In the genomic region with DNA sequence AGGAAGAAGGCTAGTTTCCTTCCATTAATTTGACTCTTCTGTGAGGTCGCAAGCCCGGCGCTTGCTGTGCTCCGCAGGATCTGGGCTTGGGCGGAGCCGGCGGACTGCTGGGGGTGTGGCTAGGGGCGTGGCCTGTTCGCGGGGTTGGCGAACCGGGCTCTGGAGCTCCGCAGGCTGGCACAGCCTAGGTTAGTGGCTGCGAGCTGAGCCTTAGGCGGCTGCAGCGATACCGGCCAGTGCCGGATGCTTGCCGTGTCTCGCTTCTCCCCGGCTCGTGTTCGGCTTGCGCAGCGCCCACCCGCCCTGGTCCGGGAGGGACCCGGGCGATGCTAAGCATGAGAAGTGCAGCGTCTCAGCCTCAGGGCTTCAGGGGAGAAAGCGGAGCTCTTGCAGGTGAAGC, we compare ENCODE assay signal across 8 mouse cellular contexts. TPM values are rescaled to one million over a fixed set of nuclear protein-coding genes. Genes with fewer than 3 reads are reported as not detected.
DNase-seq lines count a peak whose midpoint lies in the region; ATAC-seq and TF ChIP-seq lines count a peak whose summit lies in the region.

Gene Gpc5 (plus strand): TSS at position 135 of the 400 bp plus-strand sequence.

- H3K36me3 ChIP-seq in hindbrain, embryonic 10.5 days = no peaks in the 10 kb centered on the region
- H3K36me3 ChIP-seq in lung, embryonic 16.5 days (ENCODE audit: control insufficient read depth, insufficient read depth, low read length) = no peaks in the 10 kb centered on the region
- no peaks in the 10 kb centered on the region for H3K36me3 ChIP-seq in thymus, adult 2 months (ENCODE audit: control insufficient read depth, insufficient read depth, low read length)

- peak; percentile 80 for DNase-seq in ES-CJ7 (ENCODE audit: low read depth, low spot score)
- peak; percentile 64 for DNase-seq in cerebellum, adult 9-10 months
- peak; percentile 92 for DNase-seq in hindbrain, embryonic 10.5 days (ENCODE audit: low spot score)
- peak; percentile 80 for DNase-seq in layer of hippocampus, adult 9-11 months
- peak; percentile 81 for DNase-seq in ovary, adult 18-20 months (ENCODE audit: low spot score)
- DNase-seq in thymus, adult 2 months = peak; percentile 93

- H3K4me3 ChIP-seq in hindbrain, embryonic 10.5 days = peak within 1 kb of the TSS; percentile 64
- peak within 1 kb of the TSS; percentile 61 for H3K4me3 ChIP-seq in lung, embryonic 16.5 days (ENCODE audit: low read length)
- peak within 1 kb of the TSS; percentile 45 for H3K4me3 ChIP-seq in thymus, adult 2 months (ENCODE audit: control insufficient read depth, insufficient read depth, low read length)

- no peak for TF ChIP-seq POLR2A in thymus, adult 2 months (IDR thresholded peaks at IDR 0.05; ENCODE audit: control insufficient read depth, extremely low read depth, insufficient read depth, low read length, poor library complexity)

- no peaks in the 10 kb centered on the region for H3K9me3 ChIP-seq in hindbrain, embryonic 10.5 days
- H3K9me3 ChIP-seq in lung, embryonic 16.5 days (ENCODE audit: control insufficient read depth, low read length) = no peaks in the 10 kb centered on the region

- TF ChIP-seq CTCF in thymus, adult 2 months (IDR thresholded peaks at IDR 0.05; ENCODE audit: borderline replicate concordance, control insufficient read depth, extremely low read depth, insufficient read depth, low read length, poor library complexity) = no peak

- ATAC-seq in frontal cortex, adult (ENCODE audit: low TSS enrichment) = peak; percentile 97
- ATAC-seq in lung, embryonic 16.5 days (ENCODE audit: low read depth) = peak; percentile 100

- peaks cover 10% of the 10 kb centered on the region for H3K4me1 ChIP-seq in hindbrain, embryonic 10.5 days (replicated peaks)
- H3K4me1 ChIP-seq in lung, embryonic 16.5 days (replicated peaks; ENCODE audit: control insufficient read depth, insufficient read depth, low read length) = peaks cover 9% of the 10 kb centered on the region
- peaks cover 6% of the 10 kb centered on the region for H3K4me1 ChIP-seq in thymus, adult 2 months (replicated peaks; ENCODE audit: control insufficient read depth, insufficient read depth, low read length)

- H3K27ac ChIP-seq in hindbrain, embryonic 10.5 days = 0 out of 2 replicates have a peak within 1 kb of the TSS, but pooled peaks have one; percentile 0
- H3K27ac ChIP-seq in lung, embryonic 16.5 days (ENCODE audit: low read length) = no peak within 1 kb of the TSS
- H3K27ac ChIP-seq in thymus, adult 2 months (ENCODE audit: control insufficient read depth, insufficient read depth, low read length) = no peak within 1 kb of the TSS

- H3K9ac ChIP-seq in lung, embryonic 16.5 days (ENCODE audit: low read length) = peak within 1 kb of the TSS; percentile 27

- under 1% methylated on average over 31 of the region's 31 CpGs for WGBS in hindbrain, embryonic 10.5 days
- under 1% methylated on average over 31 of the region's 31 CpGs for WGBS in lung, embryonic 16.5 days
- under 1% methylated on average over 31 of the region's 31 CpGs for WGBS in thymus, adult 2 months

- peaks cover 64% of the 10 kb centered on the region for H3K27me3 ChIP-seq in hindbrain, embryonic 10.5 days (ENCODE audit: insufficient read depth, poor library complexity, severe bottlenecking)
- peaks cover 23% of the 10 kb centered on the region for H3K27me3 ChIP-seq in lung, embryonic 16.5 days (ENCODE audit: control insufficient read depth, insufficient read depth, low read depth, low read length)
- H3K27me3 ChIP-seq in thymus, adult 2 months (ENCODE audit: control insufficient read depth, insufficient read depth, low read length) = peaks cover 6% of the 10 kb centered on the region; the same call in 1 of the 2 replicates

- H3K4me2 ChIP-seq in lung, embryonic 16.5 days (ENCODE audit: low read depth, low read length) = peak within 1 kb of the TSS; percentile 96

RNA-seq across cellular contexts. Expression of gene Gpc5, which starts in this region (rescaled TPM):
- 0.22 and 0.65 TPM in 2 replicates for polyA plus RNA-seq in hindbrain, embryonic 10.5 days (2016; fragmentation: Nextera tagmentation; extraction: Ambion mirVana)
- 0.11 and 0.19 TPM in 2 replicates for polyA plus RNA-seq in lung, embryonic 16.5 days (2015; fragmentation: Nextera tagmentation; extraction: Ambion mirVana)
- polyA plus RNA-seq in thymus, adult 2 months (2012; rRNA removed) = 0.18 TPM in 2 replicates

Comparison
In these comparisons a context has a peak if more than half of its experiments do, and no peak if none do; other contexts are left out.
1. Peak in DNase-seq, H3K4me3 ChIP-seq and H3K27ac ChIP-seq in hindbrain, embryonic 10.5 days; RNA of the gene not detected or under 1 TPM.
2. Peak in ATAC-seq, H3K4me3 ChIP-seq, H3K9ac ChIP-seq and H3K4me2 ChIP-seq in lung, embryonic 16.5 days; RNA of the gene not detected or under 1 TPM.
3. Peak in DNase-seq and H3K4me3 ChIP-seq in thymus, adult 2 months; RNA of the gene not detected or under 1 TPM.